Mouse (Mus musculus): Measurements from ENCODE around the gene Sorcs3. TPM values are rescaled to one million over a fixed set of nuclear protein-coding genes. Genes with fewer than 3 reads are reported as not detected.
A peak's percentile ranks its signal among the peaks of the same experiment; 100 is the strongest.

Sorcs3 gene
- polyA plus RNA-seq, 1 experiment from 2014 or later: 0.08 TPM

- Histone ChIP-seq H3K4me2 (no peak overlapping the region), H3K27ac (ENCODE audit: low read depth) (no peak overlapping the region), H3K9ac (no peak overlapping the region), H3K4me1 (ENCODE audit: insufficient read depth) (no peaks in the 10 kb centered on the region), H3K4me3 (ENCODE audit: low read depth, low read length) (no peak overlapping the region), H3K36me3 (ENCODE audit: insufficient read depth) (no peaks in the 10 kb centered on the region), H3K9me3 (ENCODE audit: low read depth, low read length) (no peaks in the 10 kb centered on the region), H3K27me3 (ENCODE audit: insufficient read depth, low read length) (no peaks in the 10 kb centered on the region)
- no peak for TF ChIP-seq CTCF (IDR thresholded peaks at IDR 0.05; ENCODE audit: low read depth)
- ATAC-seq (ENCODE audit: insufficient read depth): no peak
- DNase-seq: no peak
- WGBS: 74% methylated on average over 10 of the region's 10 CpGs
Observed at GRCm38 (mm10) chr19:48285602-48286225, 79.9 kb downstream of the Sorcs3 start.

- DNase-seq (no peak), ATAC-seq (ENCODE audit: insufficient read depth) (no peak)
- no peak overlapping the region for H3K4me2 ChIP-seq
- TF ChIP-seq CTCF (IDR thresholded peaks at IDR 0.05; ENCODE audit: low read depth): no peak
- H3K27me3 ChIP-seq (ENCODE audit: insufficient read depth, low read length): no peaks in the 10 kb centered on the region
- WGBS: 96% methylated on average over 2 of the region's 2 CpGs
- no peaks in the 10 kb centered on the region for H3K9me3 ChIP-seq (ENCODE audit: low read depth, low read length)
- no peaks in the 10 kb centered on the region for H3K4me1 ChIP-seq (ENCODE audit: insufficient read depth)
- H3K27ac ChIP-seq (ENCODE audit: low read depth): no peak overlapping the region
- no peak overlapping the region for H3K4me3 ChIP-seq (ENCODE audit: low read depth, low read length)
- H3K9ac ChIP-seq: no peak overlapping the region
- no peaks in the 10 kb centered on the region for H3K36me3 ChIP-seq (ENCODE audit: insufficient read depth)
Observed at GRCm38 (mm10) chr19:48294251-48294650, 88.4 kb downstream of the Sorcs3 start.

- Histone ChIP-seq H3K4me3 (ENCODE audit: low read depth, low read length) (no peak overlapping the region), H3K27ac (ENCODE audit: low read depth) (no peak overlapping the region), H3K4me1 (ENCODE audit: insufficient read depth) (no peaks in the 10 kb centered on the region), H3K9me3 (ENCODE audit: low read depth, low read length) (no peaks in the 10 kb centered on the region), H3K36me3 (ENCODE audit: insufficient read depth) (no peaks in the 10 kb centered on the region), H3K27me3 (ENCODE audit: insufficient read depth, low read length) (no peaks in the 10 kb centered on the region), H3K9ac (no peak overlapping the region), H3K4me2 (no peak overlapping the region)
- TF ChIP-seq CTCF (IDR thresholded peaks at IDR 0.05; ENCODE audit: low read depth): no peak
- 77% methylated on average over 2 of the region's 2 CpGs for WGBS
- DNase-seq: no peak
- no peak for ATAC-seq (ENCODE audit: insufficient read depth)
Observed at GRCm38 (mm10) chr19:48298384-48298783, 92.6 kb downstream of the Sorcs3 start.

DNA sequence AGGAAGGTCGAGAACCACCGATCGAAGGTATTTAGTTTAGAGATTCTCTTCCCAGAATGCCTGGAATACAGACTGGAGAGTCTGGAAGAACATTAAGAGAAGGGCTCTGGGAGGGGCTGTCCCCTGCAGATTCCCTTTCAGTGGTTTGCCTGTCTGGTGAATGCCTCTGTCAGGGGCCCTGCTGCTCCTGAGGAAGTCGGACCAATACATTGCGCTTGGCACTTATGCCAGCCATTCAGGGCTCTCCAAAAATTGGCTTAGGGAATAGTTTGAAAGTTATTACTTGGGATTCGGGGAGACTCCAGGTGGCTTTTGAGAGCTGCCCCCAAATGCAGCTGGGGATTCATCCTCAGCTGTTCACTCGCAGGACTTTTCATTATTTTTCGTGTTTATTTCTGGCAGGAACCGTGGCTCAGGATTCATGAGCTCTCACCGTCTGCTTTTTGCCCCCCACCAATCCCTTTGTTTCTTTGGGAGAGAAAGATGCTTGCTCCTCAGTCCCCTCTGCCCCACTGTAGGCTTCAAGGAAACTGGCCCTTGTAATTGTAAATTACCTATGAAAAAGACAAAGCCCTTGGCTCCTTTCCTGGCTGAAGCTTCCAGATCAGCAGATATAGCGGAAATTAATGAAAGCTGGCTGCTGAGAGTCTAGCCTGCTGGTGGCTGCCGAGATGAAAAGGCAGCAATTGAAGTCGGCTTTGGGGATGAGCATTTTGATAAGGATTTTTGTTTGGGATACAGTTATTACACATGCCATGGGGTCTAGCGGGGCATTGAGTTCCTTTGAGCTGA is 94.8 kb downstream of the Sorcs3 start:
- no peak overlapping the region for H3K27ac ChIP-seq (ENCODE audit: low read depth)
- H3K9me3 ChIP-seq (ENCODE audit: low read depth, low read length): no peaks in the 10 kb centered on the region
- no peaks in the 10 kb centered on the region for H3K27me3 ChIP-seq (ENCODE audit: insufficient read depth, low read length)
- H3K9ac ChIP-seq: no peak overlapping the region
- H3K4me3 ChIP-seq (ENCODE audit: low read depth, low read length): no peak overlapping the region
- H3K36me3 ChIP-seq (ENCODE audit: insufficient read depth): no peaks in the 10 kb centered on the region
- TF ChIP-seq CTCF (IDR thresholded peaks at IDR 0.05; ENCODE audit: low read depth): no peak
- no peaks in the 10 kb centered on the region for H3K4me1 ChIP-seq (ENCODE audit: insufficient read depth)
- DNase-seq (no peak), ATAC-seq (ENCODE audit: insufficient read depth) (no peak)
- H3K4me2 ChIP-seq: no peak overlapping the region
- WGBS: 62% methylated on average over 14 of the region's 14 CpGs

GRCm38 (mm10) chr19:48301300-48301699 is 95.5 kb downstream of the Sorcs3 start:
- 39% methylated on average over 3 of the region's 3 CpGs for WGBS
- H3K9me3 ChIP-seq (ENCODE audit: low read depth, low read length): no peaks in the 10 kb centered on the region
- H3K4me3 ChIP-seq (ENCODE audit: low read depth, low read length): no peak overlapping the region
- ATAC-seq (ENCODE audit: insufficient read depth) (no peak), DNase-seq (no peak)
- no peak overlapping the region for H3K9ac ChIP-seq
- no peak overlapping the region for H3K27ac ChIP-seq (ENCODE audit: low read depth)
- TF ChIP-seq CTCF (IDR thresholded peaks at IDR 0.05; ENCODE audit: low read depth): no peak
- H3K4me2 ChIP-seq: no peak overlapping the region
- no peaks in the 10 kb centered on the region for H3K4me1 ChIP-seq (ENCODE audit: insufficient read depth)
- H3K27me3 ChIP-seq (ENCODE audit: insufficient read depth, low read length): no peaks in the 10 kb centered on the region
- no peaks in the 10 kb centered on the region for H3K36me3 ChIP-seq (ENCODE audit: insufficient read depth)

- H3K36me3 ChIP-seq (ENCODE audit: insufficient read depth): no peaks in the 10 kb centered on the region
- whole genome bisulfite sequencing: 85% methylated on average over 8 of the region's 8 CpGs
- ATAC-seq (ENCODE audit: insufficient read depth) (no peak), DNase-seq (no peak)
- H3K9me3 ChIP-seq (ENCODE audit: low read depth, low read length): no peaks in the 10 kb centered on the region
- H3K4me3 ChIP-seq (ENCODE audit: low read depth, low read length): no peak overlapping the region
- H3K9ac ChIP-seq: no peak overlapping the region
- H3K27me3 ChIP-seq (ENCODE audit: insufficient read depth, low read length): no peaks in the 10 kb centered on the region
- TF ChIP-seq CTCF (IDR thresholded peaks at IDR 0.05; ENCODE audit: low read depth): no peak
- no peak overlapping the region for H3K4me2 ChIP-seq
- no peaks in the 10 kb centered on the region for H3K4me1 ChIP-seq (ENCODE audit: insufficient read depth)
- H3K27ac ChIP-seq (ENCODE audit: low read depth): no peak overlapping the region
Observed at GRCm38 (mm10) chr19:48308341-48308740, 102.5 kb downstream of the Sorcs3 start.

- H3K9me3 ChIP-seq (ENCODE audit: low read depth, low read length): no peaks in the 10 kb centered on the region
- ATAC-seq (ENCODE audit: insufficient read depth) (no peak), DNase-seq (peak; percentile 3)
- no peaks in the 10 kb centered on the region for H3K36me3 ChIP-seq (ENCODE audit: insufficient read depth)
- no peaks in the 10 kb centered on the region for H3K4me1 ChIP-seq (ENCODE audit: insufficient read depth)
- WGBS: 71% methylated on average over 15 of the region's 15 CpGs
- no peak overlapping the region for H3K4me3 ChIP-seq (ENCODE audit: low read depth, low read length)
- no peak overlapping the region for H3K27ac ChIP-seq (ENCODE audit: low read depth)
- TF ChIP-seq CTCF (IDR thresholded peaks at IDR 0.05; ENCODE audit: low read depth): no peak
- H3K4me2 ChIP-seq: no peak overlapping the region
- H3K9ac ChIP-seq: no peak overlapping the region
- no peaks in the 10 kb centered on the region for H3K27me3 ChIP-seq (ENCODE audit: insufficient read depth, low read length)
Observed at GRCm38 (mm10) chr19:48309531-48310337, 103.9 kb downstream of the Sorcs3 start.
